Mouse (Mus musculus) cerebellum, adult 18-20 months (tissue): ENCODE measurements around the gene Ascc1.

Experiments
- DNase-seq, 2 experiments: peaks; one replicate each; pipeline ENCODE4 v3.0.0; 2021

The Ascc1 gene

GRCm38 (mm10) chr10:60080982-60081825 lies 78.6 kb downstream of the Ascc1 start:
- DNase-seq: peak; percentile 36 to 45

- DNase-seq: peak; percentile 43 to 44
Measured at GRCm38 (mm10) chr10:60081905-60082304, 79.3 kb downstream of the Ascc1 start.

GRCm38 (mm10) chr10:60084065-60084464 lies 81.5 kb downstream of the Ascc1 start:
- peak; percentile 48 to 60 for DNase-seq

- DNase-seq: no peak
Measured at GRCm38 (mm10) chr10:60092311-60092710, 89.7 kb downstream of the Ascc1 start.

- DNase-seq: no peak
Measured at GRCm38 (mm10) chr10:60093751-60094150, 91.1 kb downstream of the Ascc1 start.

GRCm38 (mm10) chr10:60095558-60095957 lies 93.0 kb downstream of the Ascc1 start:
- no peak for DNase-seq

- no peak for DNase-seq
Measured at GRCm38 (mm10) chr10:60096302-60096701, 93.7 kb downstream of the Ascc1 start.

GRCm38 (mm10) chr10:60097146-60097545 lies 94.5 kb downstream of the Ascc1 start:
- no peak for DNase-seq

- DNase-seq: no peak
Measured at GRCm38 (mm10) chr10:60097774-60098173, 95.2 kb downstream of the Ascc1 start.

GRCm38 (mm10) chr10:60105391-60106145 lies 103.0 kb downstream of the Ascc1 start:
- DNase-seq: no peak

GRCm38 (mm10) chr10:60106146-60106530 lies 103.5 kb downstream of the Ascc1 start, which contains the start of gene Spock2:
Gene Spock2 (plus strand): TSS chr10:60106219.
- peak; percentile 77 to 80 for DNase-seq

GRCm38 (mm10) chr10:60106531-60107186 lies 104.1 kb downstream of the Ascc1 start:
- DNase-seq: peak; percentile 60 to 71

- peak; percentile 79 to 81 for DNase-seq
Measured at GRCm38 (mm10) chr10:60107448-60107847, 104.8 kb downstream of the Ascc1 start.

GRCm38 (mm10) chr10:60108321-60109111 lies 105.9 kb downstream of the Ascc1 start:
- peak; percentile 75 to 76 for DNase-seq

- DNase-seq: peak; percentile 69 to 80
Measured at GRCm38 (mm10) chr10:60109336-60109735, 106.7 kb downstream of the Ascc1 start.

- peak in 1 of 2 experiments; percentile 48 for DNase-seq
Measured at GRCm38 (mm10) chr10:60109989-60110388, 107.4 kb downstream of the Ascc1 start.

- no peak for DNase-seq
Measured at GRCm38 (mm10) chr10:60110908-60111475, 108.4 kb downstream of the Ascc1 start.

GRCm38 (mm10) chr10:60113965-60114690 lies 111.5 kb downstream of the Ascc1 start:
- DNase-seq: no peak

GRCm38 (mm10) chr10:60115345-60116185 lies 113.0 kb downstream of the Ascc1 start:
- DNase-seq: peak; percentile 60 to 62

- no peak for DNase-seq
Measured at GRCm38 (mm10) chr10:60116997-60117396, 114.4 kb downstream of the Ascc1 start.
